Mouse (Mus musculus) frontal cortex, adult (tissue): ENCODE measurements around the gene Map3k9.

Source experiments
- ATAC-seq: cut with Nextera tagmentation; 2 replicates; pipeline ENCODE4 v1.9.2; 2017; ENCODE audit warnings: mild to moderate bottlenecking, moderate library complexity, mixed read lengths; ENCODE audit not compliant: low TSS enrichment

Map3k9 gene

GRCm38 (mm10) chr12:81787262-81787661, 6.3 kb upstream of the Map3k9 start:
- no peak for ATAC-seq

GRCm38 (mm10) chr12:81783301-81783700, 2.3 kb upstream of the Map3k9 start:
- ATAC-seq, result no peak

- no peak for ATAC-seq
Observed at GRCm38 (mm10) chr12:81782606-81783005, 1.6 kb upstream of the Map3k9 start.

- peak; percentile 16 for ATAC-seq
Observed at GRCm38 (mm10) chr12:81780271-81781093, 493 bp downstream of the Map3k9 start.

- no peak for ATAC-seq
Observed at GRCm38 (mm10) chr12:81779831-81780230, 1.1 kb downstream of the Map3k9 start.

GRCm38 (mm10) chr12:81776191-81776590, 4.8 kb downstream of the Map3k9 start:
- ATAC-seq, result no peak

GRCm38 (mm10) chr12:81775641-81776040, 5.3 kb downstream of the Map3k9 start:
- peak; percentile 64 for ATAC-seq

- no peak for ATAC-seq
Observed at GRCm38 (mm10) chr12:81774186-81774585, 6.8 kb downstream of the Map3k9 start.

GRCm38 (mm10) chr12:81769458-81769857, 11.5 kb downstream of the Map3k9 start:
- no peak; the same call in 1 of the 2 replicates for ATAC-seq

- ATAC-seq, result no peak
Observed at GRCm38 (mm10) chr12:81765386-81765785, 15.6 kb downstream of the Map3k9 start.

GRCm38 (mm10) chr12:81764370-81764769, 16.6 kb downstream of the Map3k9 start:
- no peak for ATAC-seq

- peak; percentile 47 for ATAC-seq
Observed at GRCm38 (mm10) chr12:81754651-81755050, 26.3 kb downstream of the Map3k9 start.

- no peak for ATAC-seq
Observed at GRCm38 (mm10) chr12:81751116-81751515, 29.9 kb downstream of the Map3k9 start.

GRCm38 (mm10) chr12:81748918-81749317, 32.1 kb downstream of the Map3k9 start:
- no peak for ATAC-seq

GRCm38 (mm10) chr12:81748021-81748576, 32.9 kb downstream of the Map3k9 start:
- ATAC-seq, result peak; percentile 24; the same call in 1 of the 2 replicates

GRCm38 (mm10) chr12:81746400-81747024, 34.5 kb downstream of the Map3k9 start:
- ATAC-seq, result no peak

- peak; percentile 82 for ATAC-seq
Observed at GRCm38 (mm10) chr12:81735246-81736070, 45.5 kb downstream of the Map3k9 start.

- ATAC-seq, result no peak
Observed at GRCm38 (mm10) chr12:81726246-81726822, 54.6 kb downstream of the Map3k9 start.

- no peak; the same call in 1 of the 2 replicates for ATAC-seq
Observed at GRCm38 (mm10) chr12:81724776-81725175, 56.2 kb downstream of the Map3k9 start.

- ATAC-seq, result no peak
Observed at GRCm38 (mm10) chr12:81723375-81723774, 57.6 kb downstream of the Map3k9 start.

GRCm38 (mm10) chr12:81719715-81720114, 61.3 kb downstream of the Map3k9 start:
- no peak for ATAC-seq
